Mouse (Mus musculus) neutrophil, adult 5-6 weeks (primary cell): ENCODE measurements around the gene Gtf3c5. TPM values are rescaled to one million over a fixed set of nuclear protein-coding genes. Genes with fewer than 3 reads are reported as not detected.

ENCODE experiments used
- ATAC-seq: fragments of 151-379, 151-347 bp; 2 replicates; pipeline ENCODE4 v1.8.0; 2017; ENCODE audit warnings: mild to moderate bottlenecking, moderate TSS enrichment; ENCODE audit not compliant: insufficient number of reproducible peaks, poor library complexity, low FRiP score, severe bottlenecking; ENCODE audit errors: extremely low read depth
- total RNA-seq: library from RNA; stranded (forward); fragments of 200-1000 nt; gene quantifications from 2 replicates; pipeline ENCODE4 v1.2.3, GENCODE M21; 2017

Gene Gtf3c5
- total RNA-seq, 1 experiment from 2014 or later, result 10.4 TPM

GRCm38 (mm10) chr2:28525219-28525942 is 58.2 kb downstream of the Gtf3c5 start:
- ATAC-seq, result no peak

DNA sequence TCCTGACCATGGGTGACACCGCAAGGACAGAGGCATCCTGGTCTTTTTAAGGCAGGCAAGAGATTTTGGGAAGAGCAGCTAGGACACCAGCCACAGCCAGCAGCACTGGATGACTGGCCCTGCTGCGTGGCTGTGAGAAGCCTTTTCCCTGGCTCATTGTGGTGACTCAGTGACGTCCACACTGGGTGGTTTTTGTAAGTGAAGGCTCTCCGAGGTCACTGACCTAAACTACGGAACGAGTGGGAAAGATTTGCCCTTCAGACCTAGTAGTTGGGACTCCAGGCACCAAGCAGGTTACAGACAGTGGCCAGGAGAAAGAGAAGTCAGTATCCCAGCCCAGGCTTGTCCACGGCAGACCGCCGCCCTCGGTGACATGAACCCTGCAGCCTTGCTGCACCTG is 59.1 kb downstream of the Gtf3c5 start:
- ATAC-seq, result no peak

- ATAC-seq, result no peak
These were observed 59.9 kb downstream of the Gtf3c5 start for GRCm38 (mm10) chr2:28523643-28524117.

DNA sequence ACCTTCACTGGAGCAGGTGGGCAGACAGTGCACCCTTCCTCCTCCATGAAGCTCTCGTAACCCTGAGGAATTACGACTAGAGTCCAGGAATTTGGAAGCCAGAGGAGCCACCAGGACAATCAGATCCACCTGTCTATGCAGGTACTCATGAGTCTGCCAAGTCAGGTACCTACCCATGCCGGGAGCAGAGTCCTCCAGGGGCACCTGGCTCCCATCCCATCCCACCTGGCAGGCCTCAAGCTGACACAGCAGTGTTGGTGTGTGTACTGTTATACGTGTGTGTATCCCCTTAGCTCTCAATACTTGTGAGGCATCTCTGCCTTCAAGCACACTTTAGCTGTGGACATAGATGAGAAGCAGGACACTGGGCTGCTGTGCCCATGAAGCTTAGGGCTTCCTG is 61.4 kb downstream of the Gtf3c5 start:
- no peak for ATAC-seq

DNA sequence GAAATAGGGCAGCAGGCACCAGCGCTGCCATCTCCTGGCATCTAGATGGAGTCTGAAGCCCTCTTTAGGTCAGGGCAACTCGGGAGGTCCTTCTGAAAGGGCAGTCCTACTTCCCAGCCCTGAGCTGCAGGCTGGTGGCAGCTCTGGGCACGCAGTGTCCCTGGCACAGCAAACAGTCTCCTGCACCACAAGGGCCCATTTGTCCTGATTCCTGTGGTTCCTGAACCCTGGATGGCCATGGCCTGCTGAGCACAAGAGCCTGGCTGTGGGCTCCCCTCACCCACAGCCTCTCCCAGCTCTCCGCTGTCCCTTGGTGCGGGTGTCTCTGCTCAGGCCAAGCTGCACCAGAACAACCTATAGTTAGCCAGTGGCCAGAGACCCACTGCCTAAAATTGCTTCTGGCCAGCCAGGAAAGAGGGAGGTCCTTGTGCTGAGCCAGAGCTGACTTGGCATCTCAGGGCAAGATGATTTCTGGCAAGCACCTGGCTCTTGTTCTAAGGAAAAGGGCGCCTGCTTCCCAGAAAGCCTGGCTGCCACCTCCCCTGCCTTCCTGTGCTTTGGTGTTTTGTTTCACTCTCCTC is 61.9 kb downstream of the Gtf3c5 start:
- no peak for ATAC-seq

DNA sequence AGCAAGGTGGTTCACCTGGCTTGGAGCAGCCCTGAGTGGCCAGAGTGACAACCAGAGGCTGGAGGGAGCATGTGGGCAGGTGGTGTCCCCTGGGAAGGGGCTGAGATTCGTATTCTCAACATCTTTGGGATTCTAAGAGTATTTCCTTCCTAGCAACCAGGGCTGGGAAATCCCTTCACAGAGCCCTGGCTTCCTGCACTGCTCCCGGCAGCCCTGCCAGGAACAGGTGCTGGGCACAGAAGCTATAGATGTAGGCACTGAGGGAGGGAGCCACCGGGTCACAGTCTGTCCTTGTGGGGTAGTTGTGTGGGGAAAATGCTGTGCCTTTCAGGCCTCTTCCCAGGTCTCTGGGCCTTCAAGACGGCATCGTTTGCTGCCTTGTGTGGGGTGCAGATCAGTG is 63.0 kb downstream of the Gtf3c5 start:
- ATAC-seq, result no peak

DNA sequence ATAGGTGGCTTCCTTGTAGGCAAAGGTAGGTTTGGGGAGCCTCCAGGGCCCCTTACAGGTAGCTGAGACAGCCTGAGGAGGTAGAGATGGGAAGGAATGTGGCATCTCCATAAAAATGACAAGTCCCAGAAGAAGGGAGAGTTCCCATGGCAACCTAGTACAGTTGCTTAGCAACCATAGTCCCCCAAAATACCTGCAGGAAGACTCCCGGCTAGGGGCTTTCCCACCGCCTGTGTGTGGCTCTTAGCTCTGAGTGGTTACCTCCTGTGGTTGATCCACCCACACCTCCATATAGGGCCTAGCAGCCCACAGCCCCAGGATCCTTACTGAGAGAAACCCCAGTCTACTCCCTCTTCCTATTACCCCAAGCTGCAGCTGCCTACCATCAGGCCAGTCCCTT is 65.3 kb downstream of the Gtf3c5 start:
- ATAC-seq, result no peak

- ATAC-seq, result peak; percentile 69
These were observed 66.2 kb downstream of the Gtf3c5 start for GRCm38 (mm10) chr2:28517206-28517909.

Other genes with a start within 250 kb of the Gtf3c5 start
- gene Ppp1r26, start 137.0 kb downstream of the Gtf3c5 start, total RNA-seq, result not detected in 2 replicates
- gene 1700007K13Rik, start 117.4 kb downstream of the Gtf3c5 start, total RNA-seq, result not detected in 2 replicates
- 6.8 and 10.7 TPM in 2 replicates for gene Mrps2, start 115.7 kb downstream of the Gtf3c5 start, total RNA-seq
- not detected in 2 replicates for gene Gbgt1, start 86.9 kb downstream of the Gtf3c5 start, total RNA-seq
- not detected in 2 replicates for gene Gm10134, start 77.7 kb downstream of the Gtf3c5 start, total RNA-seq
- gene Ralgds, start 70.6 kb downstream of the Gtf3c5 start, total RNA-seq, result 38.8 and 45.3 TPM in 2 replicates
- gene Cel, start 20.3 kb downstream of the Gtf3c5 start, total RNA-seq, result not detected in 2 replicates
- gene Gfi1b, start 38.2 kb upstream of the Gtf3c5 start, total RNA-seq, result 0.35 and 0.98 TPM in 2 replicates
- 32.5 and 32.9 TPM in 2 replicates for gene Tsc1, start 57.5 kb upstream of the Gtf3c5 start, total RNA-seq
- gene Spaca9, start 116.0 kb upstream of the Gtf3c5 start, total RNA-seq, result 0.98 TPM in 1 of 2 replicates, not detected in the other
- 1.4 TPM in 1 of 2 replicates, not detected in the other for gene Ak8, start 116.4 kb upstream of the Gtf3c5 start, total RNA-seq